Mouse (Mus musculus) ES-Bruce4 (cell line): ENCODE measurements around the gene Ksr2.

ENCODE experiments used
- CTCF ChIP-seq: IDR thresholded peaks from one replicate; pipeline ENCODE4 v1.8.1; 2011; ENCODE audit warnings: low read depth, low read length
- EP300 ChIP-seq: IDR thresholded peaks from 2 replicates; pipeline ENCODE4 v1.6.1; 2011; ENCODE audit warnings: low read depth, low read length; ENCODE audit not compliant: insufficient read depth
- POLR2A ChIP-seq: IDR thresholded peaks from one replicate; pipeline ENCODE4 v1.8.1; 2011; ENCODE audit warnings: low read length; ENCODE audit not compliant: insufficient read depth

DNA sequence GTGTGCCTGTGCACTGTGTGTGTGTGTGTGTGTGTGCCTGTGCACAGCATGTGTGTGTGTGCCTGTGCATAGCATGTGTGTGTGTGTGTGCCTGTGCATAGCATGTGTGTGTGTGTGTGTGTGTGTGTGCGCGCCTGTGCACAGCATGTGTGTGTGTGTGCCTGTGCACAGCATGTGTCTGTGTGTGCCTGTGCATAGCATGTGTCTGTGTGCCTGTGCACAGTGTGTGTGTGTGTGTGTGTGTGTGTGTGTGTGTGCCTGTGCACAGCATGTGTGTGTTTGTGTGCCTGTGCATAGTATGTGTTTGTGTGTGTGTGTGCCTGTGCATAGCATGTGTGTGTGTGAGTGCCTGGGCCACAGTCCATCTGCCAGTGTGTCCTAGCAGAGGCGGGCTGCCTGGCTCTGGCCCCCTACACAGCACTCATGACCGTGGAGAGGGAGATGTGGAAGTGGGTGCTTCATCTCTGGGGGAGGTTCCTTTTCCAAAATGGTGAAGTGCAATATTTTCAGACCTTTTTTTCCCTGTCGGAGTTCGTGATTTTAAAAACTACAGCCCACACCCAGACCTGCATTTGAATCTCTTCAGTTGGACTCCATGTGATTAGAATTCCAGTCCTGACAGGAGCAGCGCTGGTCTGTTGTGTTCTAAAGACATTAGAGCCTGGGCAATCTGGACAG, 39.3 kb upstream of the Ksr2 start:
- TF ChIP-seq CTCF (no peak), POLR2A (no peak), EP300 (no peak)
